Mouse (Mus musculus): Measurements from ENCODE around the gene Nip7. TPM values are rescaled to one million over a fixed set of nuclear protein-coding genes. Genes with fewer than 3 reads are reported as not detected.
"Not testable (repeated sequence)": the region's sequence is repeated elsewhere in the genome, so short reads cannot be mapped to it uniquely, and the experiment has no call there.

Nip7 gene
- 10 to 100 TPM; 47.5 to 54.1 TPM for total RNA-seq (2021)
- long read RNA-seq, experiment 1, transcript Nip7-201 (5 exons, 3,036 nt) = major isoform, 14 of 18 reads
- long read RNA-seq, experiment 1, partial matches to known transcripts = 1 of 18 reads
- long read RNA-seq, experiment 1, other reads (novel, unspliced or antisense) = 3 of 18 reads
- long read RNA-seq, experiment 2, transcript Nip7-201 (5 exons, 3,036 nt) = major isoform, 37 of 42 reads
- long read RNA-seq, experiment 2, partial matches to known transcripts = 1 of 42 reads
- long read RNA-seq, experiment 2, other reads (novel, unspliced or antisense) = 4 of 42 reads

GRCm38 (mm10) chr8:107056076-107056972 lies at the start of gene Nip7, which contains the start of gene Cog8:
Gene Nip7, plus strand, starts transcription at chr8:107056877.
Gene Cog8, minus strand, starts transcription at chr8:107056689.
- peak; percentile 86 to 88 for DNase-seq (ENCODE audit: low spot score in 2 of 2)

- no peak for DNase-seq (ENCODE audit: low spot score in 2 of 2)
These were observed 48.9 kb upstream of the Nip7 start for GRCm38 (mm10) chr8:107007795-107008194.

- no peak for DNase-seq (ENCODE audit: low spot score in 2 of 2)
These were observed 44.0 kb upstream of the Nip7 start for GRCm38 (mm10) chr8:107012666-107013065.

- DNase-seq (ENCODE audit: low spot score in 2 of 2) = no peak
These were observed 41.8 kb upstream of the Nip7 start for GRCm38 (mm10) chr8:107014915-107015314.

- DNase-seq (ENCODE audit: low spot score in 2 of 2) = peak in 1 of 2 experiments; percentile 58
These were observed 33.2 kb upstream of the Nip7 start for GRCm38 (mm10) chr8:107023479-107023878.

- no peak for DNase-seq (ENCODE audit: low spot score in 2 of 2)
These were observed 27.4 kb upstream of the Nip7 start for GRCm38 (mm10) chr8:107029310-107029709.

GRCm38 (mm10) chr8:107030058-107030457 lies 26.6 kb upstream of the Nip7 start:
- no peak for DNase-seq (ENCODE audit: low spot score in 2 of 2)

- peak; percentile 98 for DNase-seq (ENCODE audit: low spot score in 2 of 2)
These were observed 25.8 kb upstream of the Nip7 start, which contains the start of gene Vps4a for GRCm38 (mm10) chr8:107030650-107031576. Gene Vps4a, plus strand, starts transcription at chr8:107031222.

- no peak for DNase-seq (ENCODE audit: low spot score in 2 of 2)
These were observed 25.0 kb upstream of the Nip7 start for GRCm38 (mm10) chr8:107031577-107032090.

- not testable (repeated sequence) for DNase-seq (ENCODE audit: low spot score in 2 of 2)
These were observed 23.1 kb upstream of the Nip7 start for GRCm38 (mm10) chr8:107033609-107034008.

- DNase-seq (ENCODE audit: low spot score in 2 of 2) = no peak
These were observed 21.0 kb upstream of the Nip7 start for GRCm38 (mm10) chr8:107035641-107036040.

- DNase-seq (ENCODE audit: low spot score in 2 of 2) = no peak
These were observed 20.1 kb upstream of the Nip7 start for GRCm38 (mm10) chr8:107036626-107037025.

GRCm38 (mm10) chr8:107040632-107041031 lies 16.0 kb upstream of the Nip7 start:
- DNase-seq (ENCODE audit: low spot score in 2 of 2) = no peak

GRCm38 (mm10) chr8:107045478-107045877 lies 11.2 kb upstream of the Nip7 start:
- no peak for DNase-seq (ENCODE audit: low spot score in 2 of 2)

- no peak for DNase-seq (ENCODE audit: low spot score in 2 of 2)
These were observed 9.7 kb upstream of the Nip7 start for GRCm38 (mm10) chr8:107046976-107047375.

- peak; percentile 78 to 82 for DNase-seq (ENCODE audit: low spot score in 2 of 2)
These were observed 8.4 kb upstream of the Nip7 start, which contains the start of gene Pdf for GRCm38 (mm10) chr8:107048061-107048941. Gene Pdf, minus strand, starts transcription at chr8:107048614.

- no peak for DNase-seq (ENCODE audit: low spot score in 2 of 2)
These were observed 7.2 kb upstream of the Nip7 start for GRCm38 (mm10) chr8:107049480-107049879.

GRCm38 (mm10) chr8:107052046-107052445 lies 4.6 kb upstream of the Nip7 start:
- DNase-seq (ENCODE audit: low spot score in 2 of 2) = no peak

GRCm38 (mm10) chr8:107056973-107057369 lies 294 bp downstream of the Nip7 start:
- no peak for DNase-seq (ENCODE audit: low spot score in 2 of 2)

GRCm38 (mm10) chr8:107062613-107063012 lies 5.9 kb downstream of the Nip7 start:
- no peak for DNase-seq (ENCODE audit: low spot score in 2 of 2)

Data from adrenal gland, adult 18-20 months (tissue).